ENCODE assay signal across 8 mouse cellular contexts in the genomic region with DNA sequence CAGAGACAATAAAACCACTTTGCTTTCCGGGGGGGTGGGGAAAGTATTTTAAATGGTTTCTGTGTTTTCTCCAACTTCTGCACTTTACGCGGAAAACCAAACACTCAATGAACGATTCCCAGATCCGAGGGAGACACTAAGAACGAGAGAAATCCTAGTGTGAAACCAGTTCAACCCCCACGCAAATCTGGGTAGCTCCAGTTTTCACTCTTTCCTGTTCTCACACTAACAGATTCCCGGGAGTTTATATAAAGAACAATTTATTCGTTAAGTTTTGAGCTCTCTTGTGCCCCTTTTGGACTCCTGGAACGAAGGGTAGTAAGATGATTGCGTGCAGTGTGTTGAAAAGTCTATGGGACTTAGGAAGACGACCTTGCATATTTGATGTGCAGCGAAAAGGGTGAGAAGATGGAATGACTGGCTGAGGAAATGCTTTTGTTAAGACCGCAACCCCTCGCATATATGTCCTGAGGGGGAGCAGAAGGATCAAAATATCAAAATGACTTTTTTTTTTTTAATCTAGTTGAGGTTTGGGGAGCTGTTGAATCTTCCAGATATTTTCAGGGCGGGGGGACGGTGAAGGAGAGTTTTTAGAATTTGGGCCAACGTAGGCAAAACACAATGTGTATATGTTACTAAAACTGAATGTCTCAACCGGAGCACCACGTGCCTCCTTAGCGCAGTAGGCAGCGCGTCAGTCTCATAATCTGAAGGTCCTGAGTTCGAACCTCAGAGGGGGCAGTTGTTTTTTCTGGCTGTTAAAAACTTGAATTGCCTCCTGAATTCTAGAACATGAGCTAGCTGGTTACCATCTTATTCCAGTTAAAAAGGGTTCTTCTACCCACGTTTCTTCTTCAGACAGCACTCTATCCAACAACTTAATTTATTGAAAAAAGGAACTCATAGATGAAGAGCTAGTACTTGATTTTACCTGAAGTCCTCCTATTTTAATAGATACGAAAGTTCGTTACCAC. TPM values are rescaled to one million over a fixed set of nuclear protein-coding genes. Genes with fewer than 3 reads are reported as not detected.
DNase-seq lines count a peak whose midpoint lies in the region; ATAC-seq and TF ChIP-seq lines count a peak whose summit lies in the region.

No protein-coding gene starts in this region.

- peak overlapping the region; percentile 84 for H3K4me2 ChIP-seq in kidney, embryonic 14.5 days (replicated peaks; ENCODE audit: low read depth, low read length)
- peak overlapping the region; percentile 93 for H3K4me2 ChIP-seq in liver, embryonic 12.5 days
- H3K4me2 ChIP-seq in stomach, embryonic 16.5 days (ENCODE audit: low read depth, low read length): peak overlapping the region; percentile 88

- H3K9ac ChIP-seq in kidney, embryonic 14.5 days (ENCODE audit: low read depth, low read length): peak overlapping the region; percentile 8; the same call in 1 of the 2 replicates
- H3K9ac ChIP-seq in liver, embryonic 12.5 days: peak overlapping the region; percentile 59
- H3K9ac ChIP-seq in stomach, embryonic 16.5 days (ENCODE audit: low read length): peak overlapping the region; percentile 58

- TF ChIP-seq POLR2A in bone marrow, adult 2 months (IDR thresholded peaks at IDR 0.05; ENCODE audit: borderline replicate concordance, control insufficient read depth, low read depth, low read length): no peak
- no peak for TF ChIP-seq POLR2A in embryonic fibroblast, embryonic 13.5 days (IDR thresholded peaks at IDR 0.05; ENCODE audit: low read depth, low read length)

- H3K27me3 ChIP-seq in heart, embryonic 10.5 days (ENCODE audit: insufficient read depth, poor library complexity, severe bottlenecking): no peaks in the 10 kb centered on the region
- no peaks in the 10 kb centered on the region for H3K27me3 ChIP-seq in kidney, embryonic 14.5 days (ENCODE audit: control insufficient read depth, insufficient read depth, low read length)
- H3K27me3 ChIP-seq in liver, embryonic 12.5 days (replicated peaks): peaks cover 9% of the 10 kb centered on the region; the same call in 1 of the 2 replicates
- H3K27me3 ChIP-seq in stomach, embryonic 16.5 days (ENCODE audit: control insufficient read depth, insufficient read depth, low read length): no peaks in the 10 kb centered on the region

- H3K4me1 ChIP-seq in bone marrow, adult 2 months (ENCODE audit: control insufficient read depth, insufficient read depth, low read length): no peaks in the 10 kb centered on the region
- 0 out of 2 replicates have a peak, but pooled peaks cover 2% of the 10 kb centered on the region for H3K4me1 ChIP-seq in embryonic fibroblast, embryonic 13.5 days (ENCODE audit: control insufficient read depth, insufficient read depth, low read length)
- peaks cover 9% of the 10 kb centered on the region; the same call in 1 of the 2 replicates for H3K4me1 ChIP-seq in heart, embryonic 10.5 days
- 0 out of 2 replicates have a peak, but pooled peaks cover 6% of the 10 kb centered on the region for H3K4me1 ChIP-seq in kidney, embryonic 14.5 days (ENCODE audit: control insufficient read depth, insufficient read depth, low read length)
- H3K4me1 ChIP-seq in liver, embryonic 12.5 days: peaks cover 30% of the 10 kb centered on the region
- H3K4me1 ChIP-seq in stomach, embryonic 16.5 days (ENCODE audit: control insufficient read depth, insufficient read depth, low read length): peaks cover 4% of the 10 kb centered on the region

- under 1% methylated on average over 27 of the region's 27 CpGs for WGBS in bone marrow, adult 2 months
- WGBS in heart, embryonic 10.5 days: 1% methylated on average over 27 of the region's 27 CpGs
- WGBS in kidney, embryonic 14.5 days: under 1% methylated on average over 27 of the region's 27 CpGs
- 1% methylated on average over 27 of the region's 27 CpGs for WGBS in liver, embryonic 12.5 days (ENCODE audit: insufficient replicate concordance)
- under 1% methylated on average over 27 of the region's 27 CpGs for WGBS in stomach, embryonic 16.5 days

- H3K36me3 ChIP-seq in heart, embryonic 10.5 days: no peaks in the 10 kb centered on the region
- H3K36me3 ChIP-seq in kidney, embryonic 14.5 days (ENCODE audit: control insufficient read depth, insufficient read depth, low read length): no peaks in the 10 kb centered on the region
- H3K36me3 ChIP-seq in liver, embryonic 12.5 days: no peaks in the 10 kb centered on the region
- H3K36me3 ChIP-seq in stomach, embryonic 16.5 days (ENCODE audit: control insufficient read depth, insufficient read depth, low read length): no peaks in the 10 kb centered on the region

- H3K9me3 ChIP-seq in heart, embryonic 10.5 days: no peaks in the 10 kb centered on the region
- H3K9me3 ChIP-seq in kidney, embryonic 14.5 days (ENCODE audit: control insufficient read depth, low read length): no peaks in the 10 kb centered on the region
- no peaks in the 10 kb centered on the region for H3K9me3 ChIP-seq in liver, embryonic 12.5 days (replicated peaks)
- no peaks in the 10 kb centered on the region for H3K9me3 ChIP-seq in stomach, embryonic 16.5 days (replicated peaks; ENCODE audit: control insufficient read depth, low read length)

- TF ChIP-seq CTCF in bone marrow, adult 2 months (IDR thresholded peaks at IDR 0.05; ENCODE audit: control insufficient read depth, insufficient read depth, low read length): no peak
- no peak for TF ChIP-seq CTCF in embryonic fibroblast, embryonic 13.5 days (IDR thresholded peaks at IDR 0.05; ENCODE audit: borderline replicate concordance, insufficient read depth, low read length)

- H3K4me3 ChIP-seq in bone marrow, adult 2 months (replicated peaks; ENCODE audit: control insufficient read depth, low read depth, low read length): peak overlapping the region; percentile 23
- H3K4me3 ChIP-seq in embryonic fibroblast, embryonic 13.5 days (ENCODE audit: insufficient read depth, low read length): peak overlapping the region; percentile 83
- H3K4me3 ChIP-seq in heart, embryonic 10.5 days: peak overlapping the region; percentile 71
- peak overlapping the region; percentile 64 for H3K4me3 ChIP-seq in kidney, embryonic 14.5 days (ENCODE audit: low read length)
- peak overlapping the region; percentile 72 for H3K4me3 ChIP-seq in liver, embryonic 12.5 days
- H3K4me3 ChIP-seq in stomach, embryonic 16.5 days (replicated peaks; ENCODE audit: low read length): peak overlapping the region; percentile 59

- no peak overlapping the region for H3K27ac ChIP-seq in bone marrow, adult 2 months (ENCODE audit: control insufficient read depth, insufficient read depth, low read depth, low read length, poor library complexity)
- peak overlapping the region; percentile 21 for H3K27ac ChIP-seq in embryonic fibroblast, embryonic 13.5 days (ENCODE audit: insufficient read depth, low read length)
- H3K27ac ChIP-seq in heart, embryonic 10.5 days: peak overlapping the region; percentile 16; the same call in 1 of the 2 replicates
- no peak overlapping the region for H3K27ac ChIP-seq in kidney, embryonic 14.5 days (ENCODE audit: low read depth, low read length)
- no peak overlapping the region for H3K27ac ChIP-seq in liver, embryonic 12.5 days
- peak overlapping the region; percentile 31 for H3K27ac ChIP-seq in stomach, embryonic 16.5 days (ENCODE audit: low read length)

- peak; percentile 54 for ATAC-seq in kidney, embryonic 14.5 days (ENCODE audit: low FRiP score, low TSS enrichment)
- ATAC-seq in liver, embryonic 12.5 days: peak; percentile 25; the same call in 1 of the 2 replicates
- ATAC-seq in stomach, embryonic 16.5 days (ENCODE audit: insufficient read depth, low FRiP score): peak; percentile 65

- DNase-seq in CD4-positive, CD25-positive, alpha-beta regulatory T cell, adult 2 months (ENCODE audit: low read depth, low spot score): peak; percentile 89
- DNase-seq in heart, embryonic 10.5 days (ENCODE audit: low spot score): peak; percentile 89
- peak; percentile 93 for DNase-seq in naive thymus-derived CD4-positive, alpha-beta T cell, adult 2 months (ENCODE audit: low read depth)

RNA-seq across cellular contexts. Expression of a gene that starts 12.0 kb away (rescaled TPM):
- 41.4 and 45.6 TPM in 2 replicates for polyA plus RNA-seq in bone marrow, adult 2 months (2011; ENCODE audit: insufficient read depth, insufficient read length, low replicate concordance, missing spikeins)
- 52.0 and 61.4 TPM in 2 replicates for polyA plus RNA-seq in embryonic fibroblast, embryonic 13.5 days (2011; ENCODE audit: insufficient read length, low read depth, missing spikeins)
- polyA plus RNA-seq in heart, embryonic 10.5 days (2016; fragmentation: Nextera tagmentation; extraction: Ambion mirVana): 108 and 152 TPM in 2 replicates
- polyA plus RNA-seq in kidney, embryonic 14.5 days (2014; fragmentation: Nextera tagmentation; extraction: Ambion mirVana): 145 and 164 TPM in 2 replicates
- polyA plus RNA-seq in liver, embryonic 12.5 days (2016; fragmentation: Nextera tagmentation; extraction: Ambion mirVana): 129 and 132 TPM in 2 replicates
- polyA plus RNA-seq in stomach, embryonic 16.5 days (2015; fragmentation: Nextera tagmentation; extraction: Ambion mirVana): 84.2 and 84.3 TPM in 2 replicates

RNA-seq across cellular contexts. Expression of a gene that starts 21.6 kb away (rescaled TPM):
- polyA plus RNA-seq in bone marrow, adult 2 months (2011; ENCODE audit: insufficient read depth, insufficient read length, low replicate concordance, missing spikeins): not detected in 2 replicates
- not detected in 2 replicates for polyA plus RNA-seq in embryonic fibroblast, embryonic 13.5 days (2011; ENCODE audit: insufficient read length, low read depth, missing spikeins)
- not detected in 2 replicates for polyA plus RNA-seq in heart, embryonic 10.5 days (2016; fragmentation: Nextera tagmentation; extraction: Ambion mirVana)
- not detected in 2 replicates for polyA plus RNA-seq in kidney, embryonic 14.5 days (2014; fragmentation: Nextera tagmentation; extraction: Ambion mirVana)
- polyA plus RNA-seq in liver, embryonic 12.5 days (2016; fragmentation: Nextera tagmentation; extraction: Ambion mirVana): not detected in 2 replicates
- not detected in 2 replicates for polyA plus RNA-seq in stomach, embryonic 16.5 days (2015; fragmentation: Nextera tagmentation; extraction: Ambion mirVana)

RNA-seq across cellular contexts. Expression of a gene that starts 37.8 kb away (rescaled TPM):
- polyA plus RNA-seq in bone marrow, adult 2 months (2011; ENCODE audit: insufficient read depth, insufficient read length, low replicate concordance, missing spikeins): not detected in 2 replicates
- not detected in 2 replicates for polyA plus RNA-seq in embryonic fibroblast, embryonic 13.5 days (2011; ENCODE audit: insufficient read length, low read depth, missing spikeins)
- not detected in 2 replicates for polyA plus RNA-seq in heart, embryonic 10.5 days (2016; fragmentation: Nextera tagmentation; extraction: Ambion mirVana)
- polyA plus RNA-seq in kidney, embryonic 14.5 days (2014; fragmentation: Nextera tagmentation; extraction: Ambion mirVana): not detected in 2 replicates
- not detected in 2 replicates for polyA plus RNA-seq in liver, embryonic 12.5 days (2016; fragmentation: Nextera tagmentation; extraction: Ambion mirVana)
- polyA plus RNA-seq in stomach, embryonic 16.5 days (2015; fragmentation: Nextera tagmentation; extraction: Ambion mirVana): not detected in 2 replicates

RNA-seq across cellular contexts. Expression of a gene that starts 55.9 kb away (rescaled TPM):
- not detected in 2 replicates for polyA plus RNA-seq in bone marrow, adult 2 months (2011; ENCODE audit: insufficient read depth, insufficient read length, low replicate concordance, missing spikeins)
- not detected in 2 replicates for polyA plus RNA-seq in embryonic fibroblast, embryonic 13.5 days (2011; ENCODE audit: insufficient read length, low read depth, missing spikeins)
- 0.07 and 0.10 TPM in 2 replicates for polyA plus RNA-seq in heart, embryonic 10.5 days (2016; fragmentation: Nextera tagmentation; extraction: Ambion mirVana)
- 0.06 TPM in 1 of 2 replicates, not detected in the other for polyA plus RNA-seq in kidney, embryonic 14.5 days (2014; fragmentation: Nextera tagmentation; extraction: Ambion mirVana)
- 0.10 TPM in 2 replicates for polyA plus RNA-seq in liver, embryonic 12.5 days (2016; fragmentation: Nextera tagmentation; extraction: Ambion mirVana)
- not detected in 2 replicates for polyA plus RNA-seq in stomach, embryonic 16.5 days (2015; fragmentation: Nextera tagmentation; extraction: Ambion mirVana)

Comparison
In these comparisons a context has a peak if more than half of its experiments do, and no peak if none do; other contexts are left out.
1. H3K27ac ChIP-seq: peak in embryonic fibroblast, embryonic 13.5 days (single experiment), heart, embryonic 10.5 days (single experiment) and stomach, embryonic 16.5 days (single experiment); none in bone marrow, adult 2 months (single experiment), kidney, embryonic 14.5 days (single experiment) and liver, embryonic 12.5 days (single experiment).
2. H3K4me3 ChIP-seq: peak in every context shown above with its lines; median percentile 83 in embryonic fibroblast, embryonic 13.5 days; 72 in liver, embryonic 12.5 days; 71 in heart, embryonic 10.5 days; 64 in kidney, embryonic 14.5 days; 59 in stomach, embryonic 16.5 days; 23 in bone marrow, adult 2 months.
3. H3K9ac ChIP-seq: peak in every context shown above with its lines; median percentile 59 in liver, embryonic 12.5 days; 58 in stomach, embryonic 16.5 days; 8 in kidney, embryonic 14.5 days.
4. Peak in every context shown above with its lines, with median percentiles within 50 percentile points of each other: DNase-seq, ATAC-seq and H3K4me2 ChIP-seq.